Mouse (Mus musculus) gastrocnemius, adult 18-20 months (tissue): Measurements from ENCODE around the gene Alk. TPM values are rescaled to one million over a fixed set of nuclear protein-coding genes. Genes with fewer than 3 reads are reported as not detected.

Experiments used
- DNase-seq: peaks from one replicate; pipeline ENCODE4 v3.0.0; 2021; ENCODE audit warnings: low spot score
- long read RNA-seq, 2 experiments: library from polyadenylated mRNA; stranded (forward); transcript quantifications; one replicate each; pipeline ENCODE4 v2.0.0; 2021
- total RNA-seq, 2 experiments: library from RNA; stranded (reverse); gene quantifications; 2 replicates each; pipeline ENCODE4 v1.2.3; 2021

Alk gene
- not detected for total RNA-seq
- long read RNA-seq, experiment 1 = 0 reads
- long read RNA-seq, experiment 2 = 0 reads

DNA sequence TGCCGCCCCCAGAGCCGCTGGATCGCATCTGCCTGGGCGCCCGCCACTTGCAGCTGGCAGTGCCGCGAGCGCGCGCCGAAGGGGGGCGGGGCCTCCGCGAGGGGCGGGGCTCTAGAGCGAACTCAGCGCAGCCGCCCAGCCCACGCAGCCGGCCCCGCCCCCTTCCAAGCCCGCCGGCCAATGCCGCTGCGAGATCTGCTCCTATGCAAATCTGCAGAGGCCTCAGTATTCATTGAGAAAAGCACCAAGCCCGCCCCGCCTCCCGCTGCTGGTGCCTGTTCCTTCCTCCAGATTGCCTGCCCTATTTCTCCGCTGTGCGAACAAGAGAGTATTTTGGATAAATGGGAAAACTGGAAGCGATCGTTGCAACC lies at the start of gene Alk:
Alk (minus strand) TSS at position 18 of the 371 bp plus-strand sequence.
- peak; percentile 24 for DNase-seq

DNA sequence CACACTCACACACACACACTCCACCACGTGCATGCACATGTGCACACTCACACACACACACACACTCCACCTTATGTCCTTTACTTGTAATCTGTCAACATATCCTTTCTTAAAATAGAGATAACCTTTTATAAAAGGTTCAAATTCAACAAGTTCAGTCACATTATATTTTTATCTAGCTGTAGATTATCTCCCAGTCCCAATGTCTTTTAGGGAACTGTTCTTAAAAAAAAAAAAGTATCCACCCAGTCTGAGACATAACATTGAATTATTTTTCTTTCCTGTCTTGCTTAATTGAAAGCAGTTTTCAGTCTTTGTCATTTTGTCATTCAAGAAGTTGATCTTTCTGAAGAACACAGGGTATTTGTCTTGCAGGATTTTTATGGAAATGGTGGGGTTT lies 48.4 kb upstream of the Alk start:
- DNase-seq = no peak

DNA sequence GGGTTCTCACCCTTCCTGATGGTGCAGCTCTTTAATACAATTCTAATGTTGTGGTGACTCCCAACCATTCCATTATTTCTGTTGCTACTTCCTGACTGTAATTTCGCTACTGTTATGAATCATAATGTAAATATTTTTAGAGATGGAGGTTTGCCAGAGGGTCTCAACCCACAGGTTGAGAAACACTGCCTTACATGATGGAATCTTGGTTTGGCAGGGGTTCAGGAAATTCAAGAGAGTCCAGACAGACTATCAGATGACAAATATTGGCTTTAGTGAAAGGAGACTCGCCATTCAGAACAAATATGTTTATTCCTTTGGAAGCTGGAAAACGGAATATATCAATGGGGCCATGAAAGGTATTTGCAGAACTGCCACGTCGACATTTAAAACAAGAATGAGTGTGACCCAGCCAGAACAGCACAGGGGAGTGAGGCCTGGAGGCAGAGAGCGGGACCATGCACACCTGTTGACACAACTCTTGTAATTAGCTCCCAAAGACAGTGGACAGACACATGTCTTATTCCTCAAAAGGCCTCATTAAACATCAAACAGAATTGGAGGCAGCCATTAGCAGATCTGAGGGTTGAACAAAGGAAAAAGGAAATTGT lies 44.3 kb upstream of the Alk start:
- no peak for DNase-seq

DNA sequence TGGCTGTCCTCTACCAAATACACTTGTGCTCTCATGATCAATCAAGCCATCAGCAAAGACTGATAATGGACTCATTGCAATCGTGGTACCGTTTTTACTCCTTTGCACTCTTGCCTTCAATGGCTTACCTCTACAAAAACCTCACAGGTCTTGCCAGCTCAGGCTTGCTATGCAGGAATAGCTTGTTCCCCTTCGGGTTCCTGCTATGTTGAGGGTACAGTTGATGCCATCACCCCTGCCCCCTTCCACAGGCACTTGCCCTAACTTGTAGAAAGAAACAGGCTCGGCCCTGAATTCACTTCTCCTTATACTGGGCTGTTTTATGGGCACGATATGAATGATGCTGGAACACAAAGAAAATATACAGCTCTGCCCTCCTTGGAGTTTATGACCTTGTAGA lies 41.7 kb upstream of the Alk start:
- DNase-seq = no peak

DNA sequence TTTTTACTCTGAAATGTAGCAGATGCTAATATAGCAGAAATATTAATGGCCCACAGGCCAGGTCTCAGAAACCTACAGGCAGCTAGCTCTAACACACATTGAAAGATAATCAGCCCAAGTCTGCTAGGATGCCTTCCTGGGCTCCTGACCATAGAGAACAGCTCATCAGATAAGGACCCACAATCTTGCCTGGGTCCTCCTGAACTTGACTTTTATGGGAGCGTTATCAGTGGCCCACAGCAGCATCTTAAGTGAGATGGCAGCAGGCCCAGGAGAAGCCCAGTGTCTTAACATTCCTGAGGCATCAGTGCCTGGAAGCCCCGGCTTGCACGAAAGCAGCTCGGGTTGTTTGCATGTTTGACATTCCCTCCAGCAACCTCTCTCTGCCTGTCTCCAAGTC lies 35.7 kb upstream of the Alk start:
- no peak for DNase-seq

DNA sequence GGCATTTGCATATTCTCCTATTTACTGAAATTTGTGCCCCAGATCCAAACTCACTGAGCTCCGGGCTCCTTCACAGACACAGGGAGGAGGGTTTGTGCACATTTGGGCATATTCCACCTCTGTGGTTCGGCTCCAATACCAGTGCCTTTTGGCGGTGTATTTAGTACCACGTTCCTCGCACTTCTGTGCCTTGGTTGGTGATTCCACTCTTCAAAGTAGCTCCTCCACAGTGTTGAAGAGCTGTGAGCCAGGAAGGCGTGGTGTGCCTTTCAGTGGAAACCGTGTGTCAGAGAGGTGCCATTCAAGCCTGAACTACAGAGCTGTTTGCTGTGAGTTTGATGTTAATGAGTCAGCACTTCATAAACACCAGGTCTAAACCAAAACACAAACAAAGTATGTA lies 35.0 kb upstream of the Alk start:
- no peak for DNase-seq

DNA sequence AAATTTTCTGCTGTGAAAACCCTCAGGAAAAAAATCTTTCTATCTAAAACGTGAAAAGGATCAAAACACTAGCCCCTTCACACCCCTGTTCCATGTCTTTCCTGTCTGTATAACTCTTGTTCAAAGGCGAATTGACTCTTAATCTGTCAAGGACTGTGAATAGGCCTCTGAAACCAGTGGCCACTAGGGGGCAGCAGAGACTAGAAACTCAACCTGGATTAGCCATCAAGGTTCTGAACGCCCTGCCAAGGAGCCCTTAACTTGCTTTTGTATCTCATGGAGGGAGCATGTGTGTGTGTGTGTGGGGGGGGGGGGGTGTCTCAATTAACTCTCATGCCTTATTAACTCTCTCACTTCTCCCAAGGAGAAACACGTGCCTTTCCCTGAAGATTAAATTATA lies 1.8 kb upstream of the Alk start:
- peak; percentile 48 for DNase-seq

DNA sequence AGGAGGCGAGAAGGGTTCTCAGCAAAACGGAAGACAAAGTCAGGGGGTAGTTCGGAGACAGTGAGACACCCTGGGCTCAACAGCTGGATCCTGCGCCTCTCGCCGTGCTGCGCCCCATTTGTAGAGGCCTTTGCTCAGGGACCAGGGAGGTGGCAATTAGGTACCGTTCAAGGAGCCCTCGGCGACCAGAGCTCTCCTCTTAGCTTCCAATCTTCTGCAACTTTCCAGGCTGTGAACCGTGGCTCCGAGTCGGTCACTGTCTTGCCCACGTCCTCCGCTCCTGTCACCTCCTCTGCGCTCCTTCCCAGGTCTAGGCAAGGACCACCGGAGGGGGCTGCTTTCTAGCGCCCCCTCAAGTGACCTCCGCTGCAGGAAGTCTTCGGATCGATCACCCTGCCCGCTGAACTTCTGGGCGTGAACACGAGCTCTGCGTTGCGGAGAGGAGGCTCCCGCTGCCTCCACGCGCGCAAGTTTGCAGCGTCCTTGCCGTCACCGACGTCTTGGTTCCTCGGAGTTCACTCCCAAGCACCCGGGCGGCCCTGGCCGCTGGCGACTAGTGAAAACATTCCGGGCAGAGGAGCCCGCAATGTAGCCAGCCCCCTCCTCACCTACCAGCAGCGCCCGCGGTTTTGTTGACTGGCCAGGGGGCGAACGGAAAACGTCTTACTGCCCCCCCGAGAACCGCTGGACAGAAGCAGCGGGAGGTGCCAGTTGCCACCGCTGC lies 379 bp downstream of the Alk start:
- DNase-seq = no peak

DNA sequence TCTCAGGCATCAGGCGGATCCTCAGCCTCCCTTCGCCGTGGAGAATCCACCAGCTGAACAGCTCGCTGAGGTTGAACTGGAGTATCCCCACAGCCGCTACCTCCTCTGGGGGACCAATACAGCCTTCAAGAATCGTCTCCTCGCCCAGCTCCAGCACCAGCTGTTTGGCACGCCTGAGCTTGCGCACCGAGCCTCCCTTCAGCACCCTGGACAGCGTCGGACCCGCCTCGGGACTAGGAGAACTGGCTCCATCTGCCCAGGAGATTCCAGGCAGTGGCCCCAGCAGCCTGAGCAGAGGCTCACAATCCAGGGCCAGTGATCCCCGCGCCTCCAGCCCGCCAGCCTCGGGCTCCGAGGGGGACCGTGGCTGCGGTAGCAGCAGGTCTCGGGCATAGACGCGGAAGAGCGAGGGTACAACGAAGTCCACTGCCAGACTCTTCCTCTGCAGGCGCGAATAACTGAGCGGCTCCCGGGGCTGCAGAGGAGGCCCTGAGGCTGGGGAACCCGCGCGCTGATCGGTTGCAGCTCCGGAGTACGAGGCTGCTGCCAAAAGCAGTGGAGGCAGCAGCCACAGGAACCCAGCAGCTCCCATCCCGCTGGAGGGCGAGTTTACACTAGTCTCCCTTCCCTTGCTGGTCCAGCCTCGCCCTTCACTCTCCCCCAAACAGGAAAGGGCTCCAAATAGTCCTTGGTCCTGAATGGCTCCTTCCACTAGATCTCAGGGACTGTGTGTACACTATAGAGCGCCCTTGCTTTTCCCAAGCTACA lies 1.1 kb downstream of the Alk start:
- peak; percentile 31 for DNase-seq

DNA sequence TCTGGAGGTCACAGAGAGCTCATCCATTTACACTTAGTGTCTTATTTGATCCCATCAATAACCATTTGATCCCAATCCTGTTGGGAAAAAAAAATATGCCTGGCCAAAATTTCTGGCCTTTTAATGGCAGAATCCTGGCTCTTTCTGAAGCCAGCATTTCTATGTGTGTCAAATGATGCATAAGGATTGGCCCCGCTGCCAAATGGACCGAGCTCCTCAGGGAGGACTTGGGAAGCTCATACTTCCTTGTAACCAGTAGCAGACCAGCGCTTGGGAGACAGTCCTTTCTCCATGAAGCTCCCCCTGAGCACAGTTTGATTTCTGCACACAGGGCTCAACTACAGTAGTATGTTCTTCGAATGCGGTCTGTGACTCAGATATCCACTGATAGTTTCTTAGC lies 3.6 kb downstream of the Alk start:
- DNase-seq = no peak

DNA sequence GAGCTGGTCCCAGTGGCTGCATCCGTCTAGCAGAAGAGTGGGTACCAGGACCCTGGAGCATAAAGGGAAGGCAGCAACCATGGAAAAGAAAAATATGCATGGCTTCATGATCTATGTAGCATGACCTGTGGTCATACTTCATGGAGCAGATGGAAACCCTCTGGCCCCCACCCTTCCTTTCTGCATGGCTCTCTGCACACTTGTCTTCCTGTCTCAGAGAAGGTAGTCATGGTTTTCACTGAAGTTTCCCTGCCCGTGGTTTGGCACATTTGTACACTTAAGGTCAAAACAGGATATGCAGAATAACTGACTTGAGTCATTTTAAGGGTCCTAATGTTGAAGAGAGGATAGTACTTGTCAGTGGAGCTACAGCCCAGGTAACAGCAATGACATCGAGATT lies 16.8 kb downstream of the Alk start:
- DNase-seq = no peak

DNA sequence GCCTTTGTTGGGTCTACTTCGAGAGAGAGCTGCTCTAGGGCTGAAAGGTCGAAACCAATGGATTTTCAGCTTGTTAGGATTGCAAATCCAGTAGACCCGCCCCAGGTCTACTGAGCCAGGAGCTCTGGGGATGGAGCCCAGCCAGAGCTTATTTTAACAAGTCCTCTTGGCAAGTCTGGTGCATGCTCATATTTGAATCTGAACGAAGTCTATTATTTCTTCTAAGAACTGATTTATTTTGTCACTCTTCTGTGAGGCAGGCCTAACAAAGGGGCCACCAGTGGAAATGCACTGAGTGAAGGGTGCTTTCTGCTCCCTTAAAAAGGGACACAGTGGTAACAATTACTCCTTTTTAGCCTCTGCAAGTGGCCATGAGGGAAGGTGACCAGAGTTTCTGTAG lies 24.3 kb downstream of the Alk start:
- no peak for DNase-seq

DNA sequence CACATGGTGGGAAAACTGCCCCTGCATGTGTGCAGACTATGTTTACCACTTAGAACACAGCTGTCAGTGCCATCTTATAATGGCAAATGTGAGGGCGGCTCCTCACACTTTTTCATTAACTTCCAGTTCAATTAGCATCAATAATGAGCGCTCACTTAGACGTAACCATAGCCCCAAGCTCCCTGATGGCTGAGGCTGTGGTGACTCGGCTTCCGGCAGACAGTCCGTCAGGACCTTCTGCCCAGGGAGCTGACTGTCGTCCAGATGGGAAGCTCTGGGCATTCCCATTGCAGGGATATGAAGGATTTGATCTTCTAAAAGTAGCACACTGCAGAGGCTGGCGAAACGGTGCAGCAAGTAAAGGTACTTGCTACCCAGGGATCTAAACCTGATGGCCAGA lies 25.1 kb downstream of the Alk start:
- DNase-seq = no peak

DNA sequence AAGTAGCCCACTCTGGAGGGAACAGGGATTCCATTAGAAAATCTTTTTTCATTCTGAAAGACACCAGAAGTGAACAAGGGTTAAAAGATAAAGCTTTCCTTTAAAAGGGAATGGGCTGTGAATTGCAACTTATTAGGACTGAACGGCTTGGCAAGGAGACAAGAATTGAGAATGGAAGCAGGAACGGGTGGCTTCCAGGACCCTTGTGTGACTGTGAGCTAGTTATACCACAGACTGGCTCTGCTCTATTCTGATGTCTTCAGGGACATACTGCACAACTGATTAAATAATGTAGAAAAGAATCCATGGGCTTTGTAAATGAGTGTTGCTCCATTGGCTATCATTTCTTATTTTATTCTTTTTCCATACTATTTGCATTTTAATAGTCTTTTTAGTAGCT lies 33.0 kb downstream of the Alk start:
- DNase-seq = no peak

DNA sequence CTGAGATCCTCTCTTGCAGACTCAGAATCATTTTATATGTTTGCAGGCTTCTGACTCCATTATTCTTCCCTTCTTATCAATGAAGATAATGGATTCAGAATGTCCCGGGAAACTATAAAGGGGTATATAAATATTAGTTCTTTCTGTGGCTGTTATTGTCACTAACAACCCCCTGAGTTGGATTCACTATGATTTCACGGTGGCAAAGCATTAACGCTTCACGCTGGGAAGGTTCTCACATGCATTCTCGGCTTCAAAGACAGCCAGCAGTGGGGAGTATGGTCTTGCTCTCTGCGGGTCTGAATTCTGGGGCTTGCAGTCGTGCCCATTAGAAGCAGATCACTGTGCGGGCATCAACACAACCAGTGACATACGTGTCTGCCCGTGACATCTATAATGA lies 34.9 kb downstream of the Alk start:
- no peak for DNase-seq

DNA sequence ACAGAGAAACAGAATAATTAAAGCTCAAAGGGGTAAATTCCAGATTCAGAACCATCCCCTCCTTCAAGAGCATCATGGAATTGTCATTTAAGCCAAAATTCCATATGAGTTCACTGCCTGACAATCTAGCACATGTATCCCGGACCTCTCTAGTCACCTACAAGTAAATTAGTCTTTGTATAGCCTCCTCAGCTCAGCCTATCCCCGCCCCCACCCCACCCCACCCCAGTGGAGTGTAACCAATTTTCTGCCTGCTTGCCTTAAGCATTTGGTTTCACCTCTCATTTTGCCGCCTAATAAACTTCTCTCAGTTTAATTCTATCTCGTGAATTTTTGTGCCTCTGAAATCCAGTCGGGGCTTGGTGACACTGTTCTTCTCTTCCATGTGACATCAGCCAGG lies 41.0 kb downstream of the Alk start:
- DNase-seq = no peak

DNA sequence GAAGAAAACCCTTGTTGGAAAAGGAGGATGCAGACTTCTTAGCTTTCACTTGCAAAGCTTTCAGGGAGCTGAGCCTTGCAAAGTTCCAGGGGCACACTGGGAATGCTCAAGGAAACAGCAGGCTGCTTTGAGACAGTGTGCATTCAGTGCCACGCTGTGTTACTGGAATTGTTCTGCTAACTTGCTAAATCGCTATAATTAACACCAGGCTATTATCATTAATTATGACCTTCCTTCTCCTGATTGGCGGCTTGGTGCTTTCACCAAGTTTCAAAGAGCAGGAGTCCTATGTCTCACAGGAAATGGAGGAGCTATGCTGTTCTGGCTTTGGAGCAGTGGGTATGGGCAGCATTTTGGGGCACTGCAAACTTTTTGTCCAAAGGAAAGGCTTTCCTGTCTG lies 43.0 kb downstream of the Alk start:
- no peak for DNase-seq

DNA sequence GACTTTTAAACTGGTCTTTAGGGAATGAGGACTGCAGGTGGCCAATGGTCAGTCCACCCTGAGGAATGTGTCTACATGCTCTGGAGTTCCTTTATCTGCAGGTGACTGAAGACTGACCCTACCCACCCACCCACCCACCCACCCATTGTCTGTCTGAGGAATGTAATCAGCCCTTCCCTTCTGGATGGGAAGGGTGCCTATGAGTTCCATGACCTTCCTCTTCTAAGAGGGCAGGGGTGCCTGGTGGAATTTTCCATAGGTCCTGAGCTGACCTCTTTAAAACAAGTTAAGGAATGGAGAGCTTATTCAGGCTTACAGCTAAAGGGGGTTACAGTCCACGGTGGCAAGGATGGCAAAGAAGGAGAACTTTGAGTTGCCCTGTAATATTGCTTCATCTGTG lies 43.7 kb downstream of the Alk start:
- DNase-seq = no peak

DNA sequence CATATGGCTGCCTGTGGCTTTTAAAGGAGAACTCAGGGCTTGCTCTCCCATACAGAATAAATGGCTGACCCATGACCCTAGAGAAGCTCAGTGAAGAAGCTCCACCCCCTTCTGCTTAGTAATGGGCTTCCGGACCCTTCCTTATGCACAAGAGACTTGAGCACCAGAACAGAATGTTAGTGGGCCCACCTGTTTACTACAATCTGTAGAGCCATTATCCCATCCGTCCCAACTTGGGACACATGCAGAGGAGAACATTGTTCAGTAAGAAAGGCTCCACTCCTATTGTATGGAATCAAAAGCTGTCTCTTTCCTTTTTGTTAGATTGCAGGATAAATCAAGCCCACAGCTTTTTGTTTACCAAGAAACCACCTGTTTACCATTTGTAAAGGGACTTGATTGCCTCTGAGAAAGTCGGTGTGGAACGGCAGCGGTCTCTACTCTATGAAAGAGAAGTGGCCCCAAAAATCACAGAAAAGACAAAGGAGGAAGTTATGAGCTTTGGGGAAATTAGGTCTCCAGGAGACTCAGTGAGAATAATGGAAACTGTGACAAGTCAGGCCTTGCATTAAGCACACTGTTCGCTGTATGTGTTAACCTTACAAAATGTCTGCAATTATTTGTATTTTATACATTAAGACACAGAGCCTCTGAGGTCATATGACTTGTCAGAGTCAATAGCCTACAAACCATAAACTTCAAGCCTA lies 47.2 kb downstream of the Alk start:
- no peak for DNase-seq

DNA sequence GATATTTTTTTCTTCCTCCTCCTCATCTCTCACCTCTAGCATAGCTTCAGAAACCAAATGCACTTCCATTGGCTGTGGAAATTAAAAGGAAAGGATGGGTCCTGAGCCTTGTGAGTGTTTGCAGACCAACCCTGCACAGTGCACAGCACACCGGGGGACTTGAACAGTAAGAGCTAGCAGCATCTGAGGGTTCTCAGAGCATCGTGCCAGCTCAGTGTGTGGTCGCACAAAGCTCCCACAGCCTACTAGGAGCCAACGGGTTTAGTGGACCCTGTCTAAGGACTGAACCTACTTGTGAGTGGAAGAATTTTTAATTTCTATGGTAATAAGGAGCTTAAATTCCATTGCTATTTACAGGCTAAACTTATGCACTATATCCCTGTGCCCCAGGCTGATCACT lies 58.2 kb downstream of the Alk start:
- no peak for DNase-seq

DNA sequence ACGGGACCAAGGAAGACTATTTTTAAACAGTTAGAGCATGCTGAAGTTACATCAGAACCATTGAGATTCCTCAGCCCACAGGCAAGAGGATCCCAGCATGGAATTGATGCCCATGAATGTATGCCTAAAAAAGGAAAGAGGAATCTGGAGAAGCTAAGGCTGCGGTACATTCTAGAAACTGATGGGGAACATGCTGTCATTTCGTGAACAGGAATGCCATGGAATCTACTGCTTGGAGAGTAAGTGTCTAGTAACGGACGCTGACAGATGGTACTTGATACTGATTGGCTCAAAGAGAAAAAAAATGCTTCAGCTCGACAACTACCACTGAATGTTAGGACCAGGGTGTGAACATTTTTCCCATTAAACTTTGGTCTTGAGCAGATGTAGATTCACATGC lies 69.1 kb downstream of the Alk start:
- no peak for DNase-seq

DNA sequence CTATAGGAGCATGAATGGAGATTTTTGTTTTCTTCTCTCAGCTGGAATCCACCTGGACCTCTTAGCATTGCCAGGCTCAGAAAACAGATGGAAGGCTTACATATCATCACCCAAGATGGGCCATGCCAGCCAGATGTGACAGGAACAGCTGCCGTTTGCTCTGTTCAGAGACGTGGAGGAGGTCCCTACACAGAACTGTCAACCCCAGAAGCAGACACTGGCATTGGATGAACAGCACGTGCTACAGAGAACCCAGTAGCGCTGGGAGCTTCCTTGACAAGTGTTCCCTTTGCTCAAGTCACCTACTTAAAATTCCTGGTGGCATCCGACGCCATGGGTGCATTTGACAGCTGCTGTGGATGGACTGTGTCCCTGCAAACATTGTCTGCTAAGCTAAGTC lies 72.2 kb downstream of the Alk start:
- DNase-seq = no peak
